Mouse (Mus musculus) layer of hippocampus, adult 18-20 months (tissue): Measurements from ENCODE around the gene Pon3. TPM values are rescaled to one million over a fixed set of nuclear protein-coding genes. Genes with fewer than 3 reads are reported as not detected.

Source experiments
- DNase-seq, 2 experiments: peaks; one replicate each; pipeline ENCODE4 v3.0.0; 2022; ENCODE audit warnings: low spot score in 2 of 2
- long read RNA-seq: library from polyadenylated mRNA; stranded (forward); transcript quantifications from one replicate; pipeline ENCODE4 v2.0.0, GENCODE M21; 2021
- total RNA-seq, 2 experiments: library from RNA; stranded (reverse); gene quantifications; 2 replicates each; pipeline ENCODE4 v1.2.3; 2021

The Pon3 gene
- total RNA-seq, result 1 to 10 TPM; 2.2 to 2.6 TPM
- long read RNA-seq, result 0 reads

DNA sequence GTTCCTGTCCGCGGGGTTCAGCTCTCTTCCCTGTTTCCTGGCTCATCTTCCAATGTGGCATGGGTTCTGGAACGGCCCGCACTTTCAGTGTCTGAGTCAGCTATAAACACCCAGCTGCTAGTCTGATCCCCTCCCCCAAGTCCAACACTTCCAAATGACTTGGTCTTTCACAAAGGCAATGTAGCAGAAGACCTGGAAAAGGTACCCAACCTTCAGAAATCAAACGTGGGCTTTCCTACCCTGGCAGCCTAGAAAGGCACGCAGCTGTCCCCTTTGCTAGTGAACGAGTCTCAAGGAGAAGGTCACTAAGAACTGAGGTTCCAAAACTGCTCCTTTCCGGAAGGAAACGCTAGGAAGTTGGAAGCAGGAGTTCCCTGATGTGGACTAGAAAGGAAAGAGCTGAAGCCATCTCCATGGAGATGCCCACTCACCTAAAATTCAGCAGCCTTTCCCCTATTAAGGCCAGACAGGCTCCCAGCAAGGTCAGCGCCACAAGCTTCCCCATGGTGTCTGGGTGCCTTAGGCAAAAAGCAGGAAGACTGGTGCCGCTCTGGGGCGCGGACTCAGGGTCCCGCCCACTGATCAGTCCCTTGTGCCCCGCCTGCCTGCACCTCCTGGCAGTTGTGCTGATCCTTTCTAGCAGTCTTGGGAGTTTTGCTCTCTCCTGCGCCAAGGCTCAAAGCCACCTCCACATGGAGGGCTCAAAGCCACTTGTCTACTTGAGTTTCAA, at the start of gene Pon3:
Pon3 (minus strand) TSS at position 565 of the 730 bp plus-strand sequence.
- peak in 1 of 2 experiments; percentile 19 for DNase-seq

DNA sequence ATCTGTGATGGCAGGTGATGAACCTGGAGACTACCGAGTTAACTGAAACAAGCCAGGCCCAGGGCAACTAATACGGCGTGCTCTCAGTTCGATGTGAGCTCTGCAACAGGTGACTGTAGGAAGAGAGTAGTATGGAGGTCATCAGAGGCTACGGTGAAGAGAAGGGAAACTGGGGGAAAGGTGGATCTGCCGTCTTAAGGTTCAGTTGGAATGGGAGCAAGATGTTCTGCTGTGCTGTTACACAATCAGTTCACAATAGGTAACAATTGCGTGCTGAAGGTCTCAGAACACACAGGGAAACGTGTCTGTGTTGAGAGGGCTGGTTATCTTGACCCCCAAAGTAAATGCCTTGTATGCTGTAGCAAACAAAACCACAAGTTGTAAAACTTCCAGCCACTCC, 48.9 kb upstream of the Pon3 start:
- no peak for DNase-seq

DNA sequence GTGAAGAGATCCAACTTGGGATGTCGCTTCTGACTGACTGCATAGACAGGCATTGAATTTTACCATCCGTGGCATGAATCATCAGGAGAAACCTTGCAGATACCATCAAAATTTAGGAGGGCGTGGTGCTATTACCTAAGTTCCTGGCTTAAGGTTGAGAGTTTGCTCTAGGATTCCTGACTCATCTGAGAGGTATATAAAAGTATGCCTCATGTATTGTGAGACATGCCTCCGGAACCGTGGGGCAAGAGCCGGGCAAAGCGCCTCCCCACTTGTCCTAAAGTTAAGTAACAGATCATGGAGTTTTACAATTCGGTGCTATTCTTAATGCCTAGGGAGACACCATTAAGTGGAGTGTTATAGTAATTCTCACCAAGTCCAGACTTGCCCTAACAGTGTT, 44.5 kb upstream of the Pon3 start:
- no peak for DNase-seq

DNA sequence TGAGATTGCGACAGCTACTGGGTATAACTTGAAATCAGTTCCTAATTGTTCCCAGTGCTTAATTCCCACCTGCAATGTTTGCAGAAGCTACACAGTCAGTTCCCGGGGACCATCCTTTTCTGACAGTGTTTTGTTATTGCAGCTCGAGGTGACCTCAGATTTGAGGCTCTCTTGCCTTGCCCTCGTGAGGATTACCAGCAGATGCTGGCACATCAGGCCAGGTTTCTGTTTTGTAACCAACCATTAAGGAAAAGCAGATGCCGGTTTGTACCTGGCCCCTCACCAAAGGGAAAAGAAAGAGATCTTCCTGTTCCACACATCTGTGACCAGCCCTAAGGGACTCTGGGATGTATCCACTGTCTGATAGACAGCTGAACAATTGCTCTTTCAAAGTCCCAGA, 43.5 kb upstream of the Pon3 start:
- DNase-seq, result no peak

DNA sequence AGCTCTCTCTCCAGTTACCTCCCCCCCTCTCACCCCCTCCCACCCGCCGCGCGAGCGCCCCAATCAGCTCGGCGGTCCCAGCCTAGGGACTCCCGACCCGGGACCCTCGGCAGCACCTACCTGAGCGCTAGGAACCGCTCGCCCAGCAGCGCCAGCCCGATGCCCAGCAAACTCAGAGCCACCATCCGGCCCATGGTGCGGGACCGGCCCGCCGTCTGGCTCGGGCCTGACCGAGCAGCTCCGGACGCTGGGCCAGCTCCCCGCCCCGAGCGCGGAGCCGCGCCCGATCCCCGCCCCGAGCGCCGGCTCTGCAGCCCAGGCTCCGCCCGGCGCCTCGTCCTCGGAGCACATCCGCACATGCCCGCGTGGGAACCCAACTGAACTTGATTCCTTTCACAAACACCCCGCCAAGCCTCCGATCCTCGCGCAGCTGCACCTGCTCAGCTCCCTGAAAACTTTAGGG, 42.0 kb upstream of the Pon3 start, which contains the start of gene Pon2:
Pon2 (minus strand) TSS at position 364 of the 463 bp plus-strand sequence.
- DNase-seq, result peak; percentile 13 to 53

DNA sequence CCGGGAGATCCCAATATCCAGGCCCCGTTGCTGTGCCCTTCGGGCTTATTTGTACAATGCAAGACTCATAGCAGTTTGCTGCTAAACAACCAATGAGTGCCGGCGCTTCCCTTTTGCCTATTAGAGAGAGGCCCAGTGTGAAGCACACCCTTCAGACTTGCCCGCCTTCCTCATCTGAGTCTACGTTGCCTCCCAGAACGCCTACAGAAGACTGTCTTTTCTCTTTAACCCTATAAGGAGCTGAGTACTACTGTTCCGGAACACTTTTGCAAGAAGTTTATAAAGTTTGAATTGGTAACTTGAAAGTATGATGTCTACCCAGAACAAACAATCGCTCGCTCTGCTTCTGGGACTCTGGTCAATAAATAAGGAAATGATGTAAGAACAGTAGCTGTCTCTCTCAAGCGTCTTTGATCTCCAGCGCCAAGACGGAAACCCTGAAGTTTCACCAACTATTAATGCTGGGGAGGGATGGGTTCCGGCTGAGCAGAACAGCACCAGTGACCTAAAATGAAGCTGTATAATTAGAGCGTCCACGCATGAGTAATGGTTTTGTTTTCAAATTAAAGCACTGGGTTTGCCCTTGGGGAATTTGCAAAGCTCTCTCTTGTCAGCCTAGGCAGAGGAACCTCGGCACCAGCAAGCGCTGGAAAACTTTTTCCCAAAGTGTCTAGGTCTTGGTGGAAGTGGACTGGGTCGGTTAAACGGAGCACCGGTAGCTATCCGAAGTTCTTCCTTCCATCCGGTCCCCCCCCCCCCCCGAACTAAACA, 41.4 kb upstream of the Pon3 start:
- peak in 1 of 2 experiments; percentile 30 for DNase-seq

DNA sequence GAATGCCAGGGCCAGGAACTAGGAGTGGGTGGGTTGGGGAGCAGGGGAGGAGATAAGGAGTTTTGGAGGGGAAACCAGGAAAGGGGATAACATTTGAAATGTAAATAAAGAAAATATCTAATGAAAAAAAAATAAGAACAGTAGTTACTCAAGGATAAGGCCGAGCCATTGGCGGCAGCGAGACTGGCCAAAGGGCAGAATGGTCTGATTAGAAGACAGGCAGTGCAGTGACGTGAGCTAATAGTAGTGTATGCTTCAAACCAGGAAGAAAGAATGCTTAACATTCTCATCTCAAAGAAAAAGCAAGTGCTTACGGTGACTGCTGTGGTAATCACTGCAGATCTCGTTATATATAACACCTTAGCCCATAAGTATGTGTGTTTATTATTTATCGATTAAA, 40.0 kb upstream of the Pon3 start:
- DNase-seq, result no peak

DNA sequence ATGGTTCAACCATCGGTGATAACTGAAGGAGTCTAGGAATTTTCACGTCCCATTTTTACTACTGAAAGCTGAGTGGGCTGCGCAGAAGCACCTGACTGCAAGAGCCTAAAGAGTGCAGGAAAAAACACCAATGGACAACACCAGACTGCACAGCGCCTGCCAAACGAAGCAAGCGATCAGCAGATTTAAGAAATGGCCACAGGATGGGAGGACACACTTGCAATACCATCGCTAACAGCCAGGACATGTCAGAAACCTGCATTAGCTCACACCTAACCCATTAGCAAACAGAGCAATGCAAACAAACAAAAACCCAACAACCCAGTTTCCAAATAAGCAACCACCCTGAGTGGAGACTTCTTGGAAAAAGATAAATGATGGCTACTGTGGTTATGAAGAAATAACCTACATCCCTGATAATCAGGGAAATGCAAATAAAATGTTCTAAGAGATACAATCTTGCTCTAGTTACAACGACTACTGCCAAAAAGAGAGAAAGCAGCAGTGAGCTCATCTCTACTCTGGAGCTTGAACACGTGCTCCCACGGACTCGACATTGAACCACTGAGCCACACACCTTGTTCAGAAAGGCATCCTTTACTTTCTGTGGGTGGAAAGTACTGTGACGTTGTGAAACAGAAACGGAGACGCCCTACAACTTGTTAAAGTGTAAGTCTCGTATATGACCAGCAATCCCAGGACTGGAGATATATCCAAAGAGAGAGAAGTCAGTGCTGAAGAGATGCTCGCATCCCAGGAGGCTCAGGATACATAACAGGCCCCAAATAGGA, 38.8 kb upstream of the Pon3 start:
- DNase-seq, result no peak

DNA sequence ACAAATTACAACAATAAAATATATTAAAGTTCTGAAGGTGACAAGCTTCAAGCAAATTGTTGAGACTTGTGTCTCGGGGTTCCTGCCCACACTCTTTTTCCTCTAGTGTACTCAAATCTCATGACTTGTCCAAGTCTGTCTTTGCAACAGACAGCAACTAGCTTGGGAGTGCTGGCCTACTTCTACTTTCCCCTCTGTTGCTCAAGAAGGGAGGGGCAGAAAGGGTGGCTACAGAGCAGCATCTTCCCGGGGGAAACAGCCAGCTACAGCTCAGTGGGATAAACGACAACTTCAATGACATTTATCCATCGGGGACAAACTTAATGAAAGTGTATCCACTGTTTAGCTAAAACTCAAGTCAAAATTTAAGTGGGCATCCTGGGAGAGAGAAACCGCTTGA, 36.8 kb upstream of the Pon3 start:
- no peak for DNase-seq

DNA sequence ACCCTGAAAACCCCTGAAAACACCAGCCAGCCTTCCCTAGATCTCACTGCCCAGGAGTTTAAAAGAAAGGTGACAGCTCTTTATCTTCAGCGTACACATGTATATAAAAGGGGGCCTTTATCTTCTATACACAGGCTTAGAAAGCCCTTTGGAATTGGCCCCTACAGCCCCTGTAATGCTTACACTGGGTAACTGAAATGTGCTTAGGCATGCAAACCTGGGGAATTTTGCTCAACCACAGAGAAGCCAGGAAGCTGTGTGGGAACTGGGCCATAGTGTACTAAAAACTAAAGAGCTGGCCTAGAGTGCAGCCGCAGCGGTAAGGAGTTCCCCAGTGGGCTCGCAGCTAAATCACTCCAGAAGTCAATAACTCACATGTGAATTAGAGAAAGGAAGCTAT, 35.4 kb upstream of the Pon3 start:
- no peak for DNase-seq

DNA sequence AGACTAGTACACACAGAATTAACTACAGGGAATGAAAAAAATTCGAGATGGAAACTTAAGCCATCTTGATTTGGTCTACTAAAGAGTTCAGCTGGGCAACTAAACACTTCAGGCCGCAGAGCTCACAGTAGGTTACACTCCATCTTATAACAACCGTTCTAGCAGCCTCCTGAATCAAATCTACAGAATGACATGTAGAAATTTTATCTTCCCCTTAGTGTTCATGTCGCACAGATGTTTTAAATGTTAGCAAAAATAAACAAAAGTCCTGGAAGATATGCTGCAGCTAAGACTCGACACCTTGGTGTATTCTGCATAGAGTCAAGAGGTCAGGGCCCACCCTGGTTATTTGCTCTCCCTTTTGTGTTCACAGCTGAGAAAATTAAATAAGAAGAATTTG, 31.8 kb upstream of the Pon3 start:
- no peak for DNase-seq

DNA sequence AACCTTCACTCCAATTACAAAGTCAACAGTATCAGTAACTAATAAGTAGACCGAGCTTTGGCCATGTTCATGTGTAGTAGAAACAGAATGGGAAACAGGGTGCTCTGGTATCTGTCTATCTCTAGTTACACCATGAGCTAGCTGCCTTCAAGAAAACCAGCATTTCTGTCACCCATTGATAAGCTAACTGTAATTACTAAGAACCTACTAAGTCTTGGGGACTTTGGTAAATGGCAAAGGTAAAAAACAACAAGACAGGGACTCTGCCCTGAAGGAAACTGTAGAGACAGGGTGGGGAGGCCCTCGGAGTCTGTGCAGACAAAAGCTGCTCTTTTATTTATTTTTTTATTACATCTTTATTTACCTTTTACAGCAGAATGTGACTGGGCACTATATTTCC, 31.3 kb upstream of the Pon3 start:
- no peak for DNase-seq

DNA sequence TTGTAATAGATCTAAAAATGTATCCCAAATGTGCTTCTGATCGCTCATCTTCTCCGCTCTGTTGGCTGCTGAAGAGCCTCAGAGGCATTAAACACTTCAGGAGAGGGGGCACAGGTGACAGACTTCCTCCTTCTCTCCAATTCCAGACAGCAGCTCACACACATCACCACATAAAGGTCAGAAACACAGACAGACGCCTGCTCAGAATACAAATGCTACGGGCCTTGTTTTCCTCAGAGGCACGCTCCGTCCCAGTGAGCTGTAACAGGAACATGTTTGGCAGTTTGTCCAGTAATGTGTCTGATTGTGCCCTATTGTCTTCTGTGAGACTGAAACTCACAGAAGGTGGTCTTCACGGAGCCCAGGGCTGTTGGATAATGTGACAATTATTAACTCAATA, 26.3 kb upstream of the Pon3 start:
- DNase-seq, result peak in 1 of 2 experiments; percentile 10

DNA sequence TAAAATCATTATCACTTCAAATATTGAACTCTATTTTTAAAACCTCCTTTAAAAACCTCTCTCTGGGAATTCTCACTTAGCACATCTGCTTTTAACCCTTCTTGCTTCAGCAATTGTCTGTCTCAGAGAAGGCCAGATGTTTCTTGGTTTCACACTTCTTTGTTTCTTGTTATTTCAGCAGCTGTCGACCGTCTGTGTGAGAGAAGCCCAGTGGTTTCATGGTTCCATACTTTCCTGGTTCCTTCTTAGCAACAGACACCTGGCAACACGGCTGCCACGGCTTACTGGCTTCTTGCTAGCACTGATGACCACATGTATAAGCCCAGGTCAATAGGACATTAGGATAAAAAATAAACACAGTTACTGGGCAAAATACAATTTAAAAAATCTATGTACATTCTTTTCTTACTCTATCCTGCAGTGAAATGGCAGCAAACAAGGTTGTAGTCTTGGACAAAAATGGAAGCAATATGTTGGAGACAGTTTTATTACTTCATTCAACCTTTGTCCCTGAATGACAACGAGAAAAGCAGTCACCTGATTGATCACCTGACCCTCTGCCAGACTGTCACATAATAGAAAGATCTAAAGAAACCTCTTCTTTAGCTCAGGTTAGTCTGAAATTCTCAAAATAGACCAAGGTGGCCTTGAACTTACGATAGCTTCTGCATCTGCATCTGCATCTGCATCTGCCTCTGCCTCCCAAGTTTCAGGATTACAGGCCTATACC, 24.7 kb upstream of the Pon3 start:
- DNase-seq, result no peak

DNA sequence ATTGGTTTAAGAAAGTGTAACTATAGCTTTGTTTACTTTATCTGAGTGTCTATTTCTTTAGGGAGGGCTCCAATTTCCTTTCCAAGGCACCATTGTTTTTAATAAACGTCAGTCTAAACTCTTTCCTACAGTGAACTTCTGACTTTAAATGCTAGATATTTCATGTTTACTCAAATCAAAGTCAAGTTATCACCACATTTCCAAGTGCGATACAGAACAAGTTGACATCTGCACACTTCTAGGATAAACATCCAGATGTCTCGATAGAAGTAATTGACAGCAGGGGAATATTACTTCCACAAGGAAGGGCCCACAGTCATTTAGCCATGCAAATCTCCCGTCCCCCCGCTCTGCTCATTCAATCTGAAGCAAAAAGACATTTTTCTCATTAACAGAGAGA, 21.9 kb upstream of the Pon3 start:
- no peak for DNase-seq

DNA sequence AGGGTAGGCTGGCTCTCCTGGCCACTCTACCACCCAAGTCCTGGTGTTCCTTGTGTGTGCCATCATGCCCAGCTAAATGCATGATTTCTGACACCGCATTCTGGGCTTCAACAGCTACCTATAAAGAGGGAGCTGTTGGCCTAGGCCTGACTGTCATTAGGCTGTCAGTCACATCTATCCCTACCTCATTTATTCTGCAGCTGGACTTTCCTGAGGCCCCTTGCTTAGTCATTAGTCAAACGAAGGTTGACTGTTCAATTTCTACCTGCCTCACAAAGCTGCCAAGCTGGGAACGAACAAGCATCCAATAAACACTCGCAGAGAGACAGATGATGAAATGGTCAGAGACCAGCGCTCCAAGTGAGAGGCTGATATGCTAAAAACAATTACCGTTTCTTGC, 13.6 kb upstream of the Pon3 start:
- DNase-seq, result no peak

DNA sequence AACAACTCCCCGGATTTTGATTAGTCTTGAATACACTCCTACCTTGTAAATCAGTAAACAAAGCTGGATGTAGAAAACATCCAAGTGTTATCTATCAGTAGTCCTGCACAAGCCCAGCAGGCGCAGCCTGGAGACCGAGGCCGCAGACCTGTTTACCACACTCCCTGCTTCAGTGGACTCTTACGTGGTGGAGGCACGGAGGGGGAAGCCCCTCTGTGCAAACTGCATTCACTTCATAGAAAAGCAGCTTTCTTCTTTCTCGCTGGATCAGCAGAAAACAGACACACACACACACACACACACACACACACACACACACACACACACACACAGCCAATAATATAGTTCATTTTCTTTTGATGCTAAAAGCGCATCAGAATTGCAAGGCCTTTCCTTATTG, 8.7 kb upstream of the Pon3 start:
- no peak for DNase-seq

DNA sequence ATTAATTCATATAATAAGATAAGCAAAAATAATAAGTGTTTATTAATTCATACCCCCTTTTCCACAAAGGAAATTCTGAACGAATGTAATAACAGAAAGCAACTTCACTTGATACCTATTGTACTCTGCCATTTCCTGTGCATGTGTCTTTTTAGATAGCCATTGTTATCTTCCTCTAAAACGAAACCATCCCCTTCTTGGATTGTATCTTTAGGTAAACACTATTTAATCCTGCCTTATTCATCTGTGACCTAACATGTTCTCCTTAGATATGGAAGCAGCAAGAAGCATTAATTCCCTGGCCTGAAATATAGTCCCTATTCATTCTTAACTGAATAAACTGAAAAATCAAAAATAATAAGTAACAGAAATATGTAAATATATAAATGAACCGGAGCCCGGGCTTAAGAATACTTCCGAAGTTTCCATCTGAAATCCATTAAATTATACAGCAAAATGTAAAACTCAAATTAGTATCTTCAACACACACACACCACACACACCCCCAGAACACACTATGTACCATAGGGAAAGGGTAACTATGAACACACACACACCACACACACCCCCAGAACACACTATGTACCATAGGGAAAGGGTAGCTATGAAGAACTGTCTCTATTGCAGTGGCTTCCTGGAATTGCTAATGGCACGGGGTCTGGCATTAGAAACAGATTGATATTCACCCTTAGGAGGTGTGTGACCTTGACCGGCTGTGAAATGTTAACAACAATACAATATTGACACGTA, 7.3 kb upstream of the Pon3 start:
- DNase-seq, result no peak

DNA sequence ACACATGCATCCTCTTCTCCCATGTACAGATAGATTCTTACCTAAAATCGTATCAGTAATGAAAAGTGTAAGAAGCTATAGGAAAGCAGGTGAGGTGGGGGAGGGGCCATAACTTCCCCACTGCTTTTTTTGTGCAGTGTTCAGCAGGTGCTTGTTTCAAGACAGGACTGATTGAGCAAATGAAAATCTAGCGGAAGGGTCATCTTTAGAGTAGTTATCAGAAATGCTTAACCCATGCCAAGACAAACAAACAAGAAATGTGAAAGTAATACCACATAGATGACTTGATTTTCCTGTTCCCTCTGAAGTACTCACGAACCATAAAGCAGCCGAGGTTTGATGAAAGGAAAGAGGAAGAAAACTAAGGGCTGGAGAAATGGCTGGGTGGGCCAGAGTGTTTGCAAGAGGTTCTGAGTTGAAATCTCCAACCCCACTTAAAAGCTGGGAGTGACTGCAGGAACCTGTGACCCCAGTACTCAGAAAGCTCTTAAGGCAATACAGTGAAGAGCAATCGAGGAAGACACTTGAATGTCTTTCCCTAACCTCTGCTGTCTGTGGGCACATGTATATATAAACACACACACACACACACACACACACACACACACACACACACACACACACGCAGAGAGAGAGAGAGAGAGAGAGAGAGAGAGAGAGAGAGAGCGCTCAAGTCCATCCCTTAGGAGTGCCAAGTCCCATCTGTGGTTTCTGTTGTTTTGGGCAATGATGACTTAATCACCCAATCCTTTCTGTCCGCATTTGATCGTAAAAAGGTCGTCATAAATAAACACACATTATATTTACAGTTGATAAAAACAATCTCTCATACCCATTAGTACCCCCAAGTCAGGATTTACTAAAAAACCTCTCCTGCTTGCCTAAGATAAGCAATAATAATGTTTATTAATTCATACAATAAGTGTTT, 6.5 kb upstream of the Pon3 start:
- DNase-seq, result no peak
